Mouse (Mus musculus) right cerebral cortex, postnatal 25 days (tissue): ENCODE results near the gene Fam171a2.
A peak's percentile ranks its signal among the peaks of the same experiment; 100 is the strongest.
"Not testable (repeated sequence)": the region's sequence is repeated elsewhere in the genome, so short reads cannot be mapped to it uniquely, and the experiment has no call there.

Experiments
- DNase-seq: peaks from one replicate; pipeline ENCODE4 v3.0.0; 2022

Fam171a2 gene

GRCm38 (mm10) chr11:102433866-102434265, 13.6 kb downstream of the Fam171a2 start:
- no peak for DNase-seq

GRCm38 (mm10) chr11:102432896-102433295, 14.6 kb downstream of the Fam171a2 start:
- peak; percentile 20 for DNase-seq

- DNase-seq, result no peak
Observed at GRCm38 (mm10) chr11:102432115-102432843, 15.2 kb downstream of the Fam171a2 start.

GRCm38 (mm10) chr11:102431728-102432114, 15.8 kb downstream of the Fam171a2 start:
- no peak for DNase-seq

- DNase-seq, result peak; percentile 78
Observed at GRCm38 (mm10) chr11:102431018-102431645, 16.4 kb downstream of the Fam171a2 start.

- DNase-seq, result peak; percentile 88
Observed at GRCm38 (mm10) chr11:102430121-102431017, 17.1 kb downstream of the Fam171a2 start, which contains the start of gene Grn. Gene Grn, plus strand, starts transcription at chr11:102430315.

- DNase-seq, result no peak
Observed at GRCm38 (mm10) chr11:102429551-102429950, 17.9 kb downstream of the Fam171a2 start.

- no peak for DNase-seq
Observed at GRCm38 (mm10) chr11:102428981-102429540, 18.4 kb downstream of the Fam171a2 start.

- DNase-seq, result no peak
Observed at GRCm38 (mm10) chr11:102425555-102426316, 21.7 kb downstream of the Fam171a2 start.

- no peak for DNase-seq
Observed at GRCm38 (mm10) chr11:102424666-102425065, 22.8 kb downstream of the Fam171a2 start.

- DNase-seq, result no peak
Observed at GRCm38 (mm10) chr11:102421559-102421958, 25.9 kb downstream of the Fam171a2 start.

GRCm38 (mm10) chr11:102418887-102419286, 28.6 kb downstream of the Fam171a2 start:
- DNase-seq, result no peak

- DNase-seq, result no peak
Observed at GRCm38 (mm10) chr11:102417160-102417559, 30.3 kb downstream of the Fam171a2 start.

GRCm38 (mm10) chr11:102415034-102415802, 32.3 kb downstream of the Fam171a2 start:
- DNase-seq, result no peak

- no peak for DNase-seq
Observed at GRCm38 (mm10) chr11:102413059-102413458, 34.4 kb downstream of the Fam171a2 start.

- DNase-seq, result peak; percentile 76
Observed at GRCm38 (mm10) chr11:102411704-102412103, 35.8 kb downstream of the Fam171a2 start.

- DNase-seq, result no peak
Observed at GRCm38 (mm10) chr11:102411061-102411460, 36.4 kb downstream of the Fam171a2 start.

- DNase-seq, result not testable (repeated sequence)
Observed at GRCm38 (mm10) chr11:102410345-102410744, 37.1 kb downstream of the Fam171a2 start.

- no peak for DNase-seq
Observed at GRCm38 (mm10) chr11:102409795-102410330, 37.6 kb downstream of the Fam171a2 start.

GRCm38 (mm10) chr11:102408888-102409794, 38.3 kb downstream of the Fam171a2 start:
- DNase-seq, result no peak
